Mouse (Mus musculus): Measurements from ENCODE around the gene Mtmr3. TPM values are rescaled to one million over a fixed set of nuclear protein-coding genes. Genes with fewer than 3 reads are reported as not detected.

The Mtmr3 gene
- polyA plus RNA-seq, 1 experiment from 2014 or later = 39.9 TPM

GRCm38 (mm10) chr11:4488367-4488766, 106.3 kb downstream of the Mtmr3 start:
- Histone ChIP-seq H3K27me3 (ENCODE audit: control insufficient read depth, insufficient read depth, low read length) (no peaks in the 10 kb centered on the region), H3K4me2 (replicated peaks) (no peak overlapping the region), H3K4me3 (replicated peaks; ENCODE audit: low read length) (no peak overlapping the region), H3K9me3 (ENCODE audit: control insufficient read depth, low read length) (no peaks in the 10 kb centered on the region), H3K4me1 (replicated peaks; ENCODE audit: control insufficient read depth, insufficient read depth, low read length) (no peaks in the 10 kb centered on the region), H3K9ac (no peak overlapping the region), H3K27ac (no peak overlapping the region), H3K36me3 (replicated peaks; ENCODE audit: control insufficient read depth, insufficient read depth) (peaks cover 100% of the 10 kb centered on the region)
- ATAC-seq (ENCODE audit: low FRiP score) = no peak
- WGBS = 96% methylated on average over 13 of the region's 13 CpGs
- no peak for DNase-seq (ENCODE audit: low spot score)

DNA sequence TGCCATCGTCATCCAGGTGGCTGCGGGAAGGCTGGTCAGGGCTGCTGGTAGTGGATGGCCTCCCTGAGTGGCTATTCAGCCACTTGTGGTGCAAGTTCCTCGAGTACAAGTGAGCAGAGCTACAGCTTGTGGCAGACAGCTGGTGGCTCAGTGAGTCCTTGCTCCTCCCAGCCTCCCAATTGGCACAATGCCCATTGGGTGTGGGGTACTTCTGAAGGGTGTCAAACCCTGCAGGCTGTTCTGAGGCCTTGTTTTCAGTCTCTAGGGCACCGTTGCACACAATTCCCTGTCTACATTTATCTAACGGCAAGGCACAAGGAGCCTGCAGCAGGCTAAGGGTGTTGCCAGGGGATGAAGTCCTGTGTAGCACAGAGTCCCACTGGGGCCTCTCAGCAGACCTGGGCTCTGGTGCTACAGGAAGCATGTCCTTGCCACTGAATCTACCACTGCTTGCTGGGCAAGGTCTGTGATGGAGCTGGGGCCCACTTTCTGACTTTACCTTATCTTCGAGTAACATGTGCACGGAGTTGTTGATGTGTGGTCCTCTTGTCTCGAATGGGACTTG, 107.2 kb downstream of the Mtmr3 start:
- H3K4me1 ChIP-seq (replicated peaks; ENCODE audit: control insufficient read depth, insufficient read depth, low read length) = no peaks in the 10 kb centered on the region
- no peak overlapping the region for H3K9ac ChIP-seq
- WGBS = 80% methylated on average over 8 of the region's 8 CpGs
- H3K27me3 ChIP-seq (ENCODE audit: control insufficient read depth, insufficient read depth, low read length) = no peaks in the 10 kb centered on the region
- no peak for DNase-seq (ENCODE audit: low spot score)
- no peak overlapping the region for H3K4me3 ChIP-seq (replicated peaks; ENCODE audit: low read length)
- peaks cover 100% of the 10 kb centered on the region for H3K36me3 ChIP-seq (replicated peaks; ENCODE audit: control insufficient read depth, insufficient read depth)
- ATAC-seq (ENCODE audit: low FRiP score) = no peak
- H3K27ac ChIP-seq = no peak overlapping the region
- no peaks in the 10 kb centered on the region for H3K9me3 ChIP-seq (ENCODE audit: control insufficient read depth, low read length)
- no peak overlapping the region for H3K4me2 ChIP-seq (replicated peaks)

GRCm38 (mm10) chr11:4484541-4484940, 110.1 kb downstream of the Mtmr3 start:
- ATAC-seq (ENCODE audit: low FRiP score) (no peak), DNase-seq (ENCODE audit: low spot score) (no peak)
- no peak overlapping the region for H3K4me3 ChIP-seq (replicated peaks; ENCODE audit: low read length)
- H3K9ac ChIP-seq = no peak overlapping the region
- H3K27me3 ChIP-seq (ENCODE audit: control insufficient read depth, insufficient read depth, low read length) = no peaks in the 10 kb centered on the region
- H3K4me1 ChIP-seq (replicated peaks; ENCODE audit: control insufficient read depth, insufficient read depth, low read length) = no peaks in the 10 kb centered on the region
- 96% methylated on average over 5 of the region's 5 CpGs for WGBS
- H3K4me2 ChIP-seq (replicated peaks) = no peak overlapping the region
- no peak overlapping the region for H3K27ac ChIP-seq
- H3K9me3 ChIP-seq (ENCODE audit: control insufficient read depth, low read length) = no peaks in the 10 kb centered on the region
- peaks cover 100% of the 10 kb centered on the region for H3K36me3 ChIP-seq (replicated peaks; ENCODE audit: control insufficient read depth, insufficient read depth)

DNA sequence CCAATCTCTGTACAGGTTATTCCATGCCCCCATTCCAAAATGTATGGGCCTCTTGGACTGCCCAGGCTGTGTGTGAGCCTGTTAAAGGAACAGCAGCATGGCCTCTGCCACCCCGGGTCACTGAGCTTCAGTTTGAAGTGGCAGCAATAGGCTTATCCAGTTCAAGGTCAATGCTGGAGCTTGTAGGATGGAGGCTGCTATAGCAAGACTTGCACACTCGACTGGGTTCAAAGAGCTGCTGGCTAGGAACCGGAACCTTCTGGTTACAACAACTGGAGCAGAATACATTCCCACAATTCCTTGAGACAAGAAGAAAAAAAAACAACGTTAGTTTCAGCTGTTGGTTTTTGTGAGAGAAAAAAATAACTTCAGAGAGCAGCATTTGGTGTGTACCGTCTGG, 112.0 kb downstream of the Mtmr3 start:
- DNase-seq (ENCODE audit: low spot score) = no peak
- ATAC-seq (ENCODE audit: low FRiP score) = no peak
- H3K36me3 ChIP-seq (replicated peaks; ENCODE audit: control insufficient read depth, insufficient read depth) = peaks cover 93% of the 10 kb centered on the region
- no peak overlapping the region for H3K27ac ChIP-seq
- H3K4me3 ChIP-seq (replicated peaks; ENCODE audit: low read length) = no peak overlapping the region
- H3K9ac ChIP-seq = no peak overlapping the region
- no peaks in the 10 kb centered on the region for H3K27me3 ChIP-seq (ENCODE audit: control insufficient read depth, insufficient read depth, low read length)
- no peaks in the 10 kb centered on the region for H3K4me1 ChIP-seq (replicated peaks; ENCODE audit: control insufficient read depth, insufficient read depth, low read length)
- 95% methylated on average over 5 of the region's 5 CpGs for WGBS
- no peaks in the 10 kb centered on the region for H3K9me3 ChIP-seq (ENCODE audit: control insufficient read depth, low read length)
- H3K4me2 ChIP-seq (replicated peaks) = no peak overlapping the region

- no peaks in the 10 kb centered on the region for H3K27me3 ChIP-seq (ENCODE audit: control insufficient read depth, insufficient read depth, low read length)
- ATAC-seq (ENCODE audit: low FRiP score) (no peak), DNase-seq (ENCODE audit: low spot score) (no peak)
- WGBS = 82% methylated on average over 4 of the region's 4 CpGs
- H3K27ac ChIP-seq = no peak overlapping the region
- H3K9ac ChIP-seq = no peak overlapping the region
- H3K9me3 ChIP-seq (ENCODE audit: control insufficient read depth, low read length) = no peaks in the 10 kb centered on the region
- no peak overlapping the region for H3K4me2 ChIP-seq (replicated peaks)
- H3K4me3 ChIP-seq (replicated peaks; ENCODE audit: low read length) = no peak overlapping the region
- H3K4me1 ChIP-seq (replicated peaks; ENCODE audit: control insufficient read depth, insufficient read depth, low read length) = peaks cover 18% of the 10 kb centered on the region; the same call in 1 of the 2 replicates
- H3K36me3 ChIP-seq (replicated peaks; ENCODE audit: control insufficient read depth, insufficient read depth) = peaks cover 30% of the 10 kb centered on the region
Measured at GRCm38 (mm10) chr11:4476184-4476697, 118.4 kb downstream of the Mtmr3 start.

DNA sequence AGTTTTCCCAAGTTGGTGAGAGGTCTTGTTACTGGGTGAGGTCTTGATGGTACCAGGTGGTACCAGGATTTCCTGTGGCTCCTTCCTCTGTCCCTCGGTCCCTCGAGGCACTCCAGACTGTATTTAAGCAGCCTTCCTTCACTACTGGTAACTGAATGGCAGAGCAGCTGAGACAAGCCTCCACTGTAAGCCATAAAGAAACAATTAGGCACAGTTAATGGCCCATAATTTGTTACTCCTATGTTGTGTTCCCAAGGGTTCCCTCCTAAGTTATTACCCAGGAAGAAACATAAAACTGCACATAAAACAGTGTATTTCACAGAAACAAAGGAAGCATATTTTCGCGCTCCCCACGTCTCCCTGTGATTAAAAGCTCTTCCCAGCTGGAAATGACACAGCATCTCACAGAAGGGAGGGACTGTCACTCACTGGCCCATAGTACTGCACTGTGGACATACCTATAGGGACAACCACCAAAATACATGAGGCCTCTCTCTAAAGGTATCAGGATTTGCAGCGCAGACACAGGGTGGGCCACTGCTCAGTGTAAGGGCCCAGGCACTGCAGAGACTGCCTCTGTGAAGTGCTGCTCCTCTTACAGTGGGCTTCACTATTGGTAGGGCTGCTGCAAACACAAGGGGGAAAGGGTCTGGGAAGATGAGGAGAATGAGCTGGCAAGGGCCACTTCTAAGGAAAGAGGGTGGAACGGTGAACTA, 122.0 kb downstream of the Mtmr3 start:
- ATAC-seq (ENCODE audit: low FRiP score) (peak; percentile 59; the same call in 1 of the 2 replicates), DNase-seq (ENCODE audit: low spot score) (no peak)
- H3K4me1 ChIP-seq (replicated peaks; ENCODE audit: control insufficient read depth, insufficient read depth, low read length) = peaks cover 19% of the 10 kb centered on the region; the same call in 1 of the 2 replicates
- H3K27ac ChIP-seq = peak overlapping the region; percentile 48; the same call in 1 of the 2 replicates
- H3K4me2 ChIP-seq (replicated peaks) = no peak overlapping the region
- 0 out of 2 replicates have a peak, but pooled peaks cover 1% of the 10 kb centered on the region for H3K36me3 ChIP-seq (replicated peaks; ENCODE audit: control insufficient read depth, insufficient read depth)
- no peak overlapping the region for H3K9ac ChIP-seq
- H3K9me3 ChIP-seq (ENCODE audit: control insufficient read depth, low read length) = no peaks in the 10 kb centered on the region
- no peak overlapping the region for H3K4me3 ChIP-seq (replicated peaks; ENCODE audit: low read length)
- 54% methylated on average over 7 of the region's 7 CpGs for WGBS
- H3K27me3 ChIP-seq (ENCODE audit: control insufficient read depth, insufficient read depth, low read length) = no peaks in the 10 kb centered on the region

DNA sequence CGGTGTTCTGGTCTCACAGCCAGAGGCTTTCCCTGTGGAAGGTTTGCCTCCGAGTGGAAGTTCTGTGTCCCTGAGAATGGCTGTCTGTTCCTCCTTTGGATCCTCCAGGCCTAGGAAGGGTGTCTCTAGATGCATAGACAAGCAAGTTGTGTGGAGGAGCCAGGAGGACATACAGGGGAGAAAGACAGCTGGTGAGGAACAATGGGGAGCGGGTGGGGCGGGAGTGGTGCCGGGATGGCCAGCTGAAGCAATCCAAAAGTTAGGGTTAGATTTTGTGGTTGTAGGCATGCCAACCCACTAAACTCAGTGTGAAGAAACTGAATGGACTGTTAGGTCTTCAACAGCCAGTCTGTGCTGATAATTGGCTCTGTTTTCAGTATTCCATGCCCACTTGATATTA, 122.9 kb downstream of the Mtmr3 start:
- H3K27me3 ChIP-seq (ENCODE audit: control insufficient read depth, insufficient read depth, low read length) = no peaks in the 10 kb centered on the region
- no peaks in the 10 kb centered on the region for H3K36me3 ChIP-seq (replicated peaks; ENCODE audit: control insufficient read depth, insufficient read depth)
- 85% methylated on average over 5 of the region's 5 CpGs for WGBS
- DNase-seq (ENCODE audit: low spot score) = no peak
- no peaks in the 10 kb centered on the region for H3K9me3 ChIP-seq (ENCODE audit: control insufficient read depth, low read length)
- no peak overlapping the region for H3K4me2 ChIP-seq (replicated peaks)
- no peak overlapping the region for H3K4me3 ChIP-seq (replicated peaks; ENCODE audit: low read length)
- ATAC-seq (ENCODE audit: low FRiP score) = no peak
- peaks cover 19% of the 10 kb centered on the region; the same call in 1 of the 2 replicates for H3K4me1 ChIP-seq (replicated peaks; ENCODE audit: control insufficient read depth, insufficient read depth, low read length)
- no peak overlapping the region for H3K9ac ChIP-seq
- H3K27ac ChIP-seq = no peak overlapping the region

GRCm38 (mm10) chr11:4471251-4471650, 123.4 kb downstream of the Mtmr3 start:
- no peaks in the 10 kb centered on the region for H3K36me3 ChIP-seq (replicated peaks; ENCODE audit: control insufficient read depth, insufficient read depth)
- no peak overlapping the region for H3K9ac ChIP-seq
- H3K4me2 ChIP-seq (replicated peaks) = no peak overlapping the region
- no peak overlapping the region for H3K4me3 ChIP-seq (replicated peaks; ENCODE audit: low read length)
- no peak overlapping the region for H3K27ac ChIP-seq
- H3K27me3 ChIP-seq (ENCODE audit: control insufficient read depth, insufficient read depth, low read length) = no peaks in the 10 kb centered on the region
- peaks cover 19% of the 10 kb centered on the region; the same call in 1 of the 2 replicates for H3K4me1 ChIP-seq (replicated peaks; ENCODE audit: control insufficient read depth, insufficient read depth, low read length)
- DNase-seq (ENCODE audit: low spot score) (no peak), ATAC-seq (ENCODE audit: low FRiP score) (no peak)
- H3K9me3 ChIP-seq (ENCODE audit: control insufficient read depth, low read length) = no peaks in the 10 kb centered on the region

GRCm38 (mm10) chr11:4469091-4469490, 125.6 kb downstream of the Mtmr3 start:
- H3K4me1 ChIP-seq (replicated peaks; ENCODE audit: control insufficient read depth, insufficient read depth, low read length) = peaks cover 19% of the 10 kb centered on the region; the same call in 1 of the 2 replicates
- H3K36me3 ChIP-seq (replicated peaks; ENCODE audit: control insufficient read depth, insufficient read depth) = no peaks in the 10 kb centered on the region
- no peaks in the 10 kb centered on the region for H3K9me3 ChIP-seq (ENCODE audit: control insufficient read depth, low read length)
- H3K9ac ChIP-seq = no peak overlapping the region
- 62% methylated on average over 5 of the region's 5 CpGs for WGBS
- no peak for ATAC-seq (ENCODE audit: low FRiP score)
- H3K4me3 ChIP-seq (replicated peaks; ENCODE audit: low read length) = no peak overlapping the region
- no peak overlapping the region for H3K27ac ChIP-seq
- no peaks in the 10 kb centered on the region for H3K27me3 ChIP-seq (ENCODE audit: control insufficient read depth, insufficient read depth, low read length)
- no peak for DNase-seq (ENCODE audit: low spot score)
- no peak overlapping the region for H3K4me2 ChIP-seq (replicated peaks)

Measured in hindbrain, embryonic 14.5 days (tissue).